Mouse (Mus musculus) lung, postnatal 0 days (tissue): ENCODE measurements around the gene Ankfn1. TPM values are rescaled to one million over a fixed set of nuclear protein-coding genes. Genes with fewer than 3 reads are reported as not detected.

Experiments used
- ATAC-seq: fragments of 200-750 bp; cut with Nextera tagmentation; 2 replicates; pipeline ENCODE4 v1.8.0; 2017; ENCODE audit warnings: moderate library complexity
- DNase-seq: peaks from one replicate; pipeline ENCODE4 v3.0.0-alpha.2; 2016; ENCODE audit warnings: low spot score
- H3K27ac ChIP-seq: fragments of 300-500 bp; sonication (generic); 2 replicates; pipeline ENCODE4 v1.5.1; 2014; ENCODE audit warnings: antibody characterized with exemption, mild to moderate bottlenecking, low read length, mixed read lengths
- H3K27me3 ChIP-seq: fragments of 300-500 bp; sonication (generic); replicated peaks from 2 replicates; pipeline ENCODE4 v1.6.1; 2014; ENCODE audit warnings: low read length, mixed read lengths; ENCODE audit not compliant: insufficient read depth
- H3K36me3 ChIP-seq: fragments of 300-500 bp; sonication (generic); 2 replicates; pipeline ENCODE4 v1.6.1; 2014; ENCODE audit warnings: low read length, mixed read lengths; ENCODE audit not compliant: insufficient read depth
- H3K4me1 ChIP-seq: fragments of 300-500 bp; sonication (generic); 2 replicates; pipeline ENCODE4 v1.6.1; 2014; ENCODE audit warnings: antibody characterized with exemption, low read depth, low read length, mixed read lengths; ENCODE audit not compliant: insufficient read depth
- H3K4me2 ChIP-seq: fragments of 300-500 bp; sonication (generic); replicated peaks from 2 replicates; pipeline ENCODE4 v1.6.1; 2014; ENCODE audit warnings: low read depth, mild to moderate bottlenecking, low read length, moderate library complexity, mixed read lengths
- H3K4me3 ChIP-seq: fragments of 300-500 bp; sonication (generic); 2 replicates; pipeline ENCODE4 v1.5.1; 2014; ENCODE audit warnings: low read depth, low read length
- H3K9ac ChIP-seq: fragments of 300-500 bp; sonication (generic); replicated peaks from 2 replicates; pipeline ENCODE4 v1.6.1; 2014; ENCODE audit warnings: low read depth, mild to moderate bottlenecking
- H3K9me3 ChIP-seq: fragments of 300-500 bp; sonication (generic); 2 replicates; pipeline ENCODE4 v1.6.1; 2016; ENCODE audit warnings: low read length, mixed read lengths
- CTCF ChIP-seq: IDR thresholded peaks from 2 replicates; pipeline ENCODE4 v1.5.1; 2016; ENCODE audit warnings: antibody characterized with exemption, mild to moderate bottlenecking
- EP300 ChIP-seq: IDR thresholded peaks from 2 replicates; pipeline ENCODE4 v1.6.1; 2016; ENCODE audit warnings: antibody characterized with exemption, mild to moderate bottlenecking, control low read depth
- WGBS: fragments of 180-500 bp; shearing (Covaris S2); extraction: QIAGEN DNeasy Blood & Tissue Kit; methylation state at CpG from one replicate; pipeline ENCODE4 v1.1.7; 2014; 5-methylcytosine and 5-hydroxymethylcytosine counted together
- polyA plus RNA-seq: library from polyadenylated mRNA; unstranded; fragments of >200 nt; fragmentation: Nextera tagmentation; extraction: Ambion mirVana; gene quantifications from 2 replicates; pipeline ENCODE4 v1.2.1, GENCODE M21; 2015

Gene Ankfn1
- polyA plus RNA-seq, 1 experiment from 2014 or later, result 0.85 TPM

- H3K4me2 ChIP-seq, result no peak overlapping the region
- H3K9ac ChIP-seq, result no peak overlapping the region
- DNase-seq (no peak), ATAC-seq (no peak)
- 72% methylated on average over 10 of the region's 10 CpGs for WGBS
- no peak overlapping the region for H3K27ac ChIP-seq
- no peaks in the 10 kb centered on the region for H3K9me3 ChIP-seq
- no peaks in the 10 kb centered on the region for H3K4me1 ChIP-seq
- H3K36me3 ChIP-seq, result no peaks in the 10 kb centered on the region
- H3K27me3 ChIP-seq, result no peaks in the 10 kb centered on the region
- TF ChIP-seq CTCF (no peak), EP300 (no peak)
- no peak overlapping the region for H3K4me3 ChIP-seq
Measured at GRCm38 (mm10) chr11:89733973-89734693, 43.3 kb downstream of the Ankfn1 start.

GRCm38 (mm10) chr11:89733526-89733925, 43.9 kb downstream of the Ankfn1 start:
- DNase-seq (peak; percentile 16), ATAC-seq (peak; percentile 26; the same call in 1 of the 2 replicates)
- no peak overlapping the region for H3K4me2 ChIP-seq
- H3K27me3 ChIP-seq, result no peaks in the 10 kb centered on the region
- TF ChIP-seq CTCF, result no peak
- no peak for TF ChIP-seq EP300
- no peak overlapping the region for H3K9ac ChIP-seq
- H3K4me1 ChIP-seq, result no peaks in the 10 kb centered on the region
- H3K9me3 ChIP-seq, result no peaks in the 10 kb centered on the region
- 58% methylated on average over 7 of the region's 7 CpGs for WGBS
- H3K36me3 ChIP-seq, result no peaks in the 10 kb centered on the region
- no peak overlapping the region for H3K4me3 ChIP-seq
- no peak overlapping the region for H3K27ac ChIP-seq

- peak; percentile 74 for DNase-seq
- Histone ChIP-seq H3K4me2 (no peak overlapping the region), H3K4me1 (no peaks in the 10 kb centered on the region), H3K27ac (no peak overlapping the region), H3K36me3 (no peaks in the 10 kb centered on the region), H3K9me3 (no peaks in the 10 kb centered on the region), H3K4me3 (no peak overlapping the region), H3K9ac (no peak overlapping the region), H3K27me3 (no peaks in the 10 kb centered on the region)
- no peak for ATAC-seq
- 14% methylated on average over 5 of the region's 5 CpGs for WGBS
- peak; percentile 96 for TF ChIP-seq CTCF
- TF ChIP-seq EP300, result no peak
Measured at GRCm38 (mm10) chr11:89720847-89721246, 56.6 kb downstream of the Ankfn1 start.

- H3K36me3 ChIP-seq, result no peaks in the 10 kb centered on the region
- no peaks in the 10 kb centered on the region for H3K9me3 ChIP-seq
- no peak overlapping the region for H3K4me2 ChIP-seq
- WGBS, result 79% methylated on average over 14 of the region's 14 CpGs
- no peak overlapping the region for H3K27ac ChIP-seq
- no peak for ATAC-seq
- H3K4me1 ChIP-seq, result no peaks in the 10 kb centered on the region
- H3K9ac ChIP-seq, result no peak overlapping the region
- TF ChIP-seq EP300, result no peak
- TF ChIP-seq CTCF, result no peak
- H3K27me3 ChIP-seq, result no peaks in the 10 kb centered on the region
- DNase-seq, result no peak
- H3K4me3 ChIP-seq, result no peak overlapping the region
Measured at GRCm38 (mm10) chr11:89718491-89718982, 58.9 kb downstream of the Ankfn1 start.

GRCm38 (mm10) chr11:89716351-89716750, 61.1 kb downstream of the Ankfn1 start:
- TF ChIP-seq EP300, result no peak
- TF ChIP-seq CTCF, result no peak
- H3K9ac ChIP-seq, result no peak overlapping the region
- no peak overlapping the region for H3K4me2 ChIP-seq
- H3K4me1 ChIP-seq, result no peaks in the 10 kb centered on the region
- H3K36me3 ChIP-seq, result no peaks in the 10 kb centered on the region
- DNase-seq, result no peak
- WGBS, result 87% methylated on average over 7 of the region's 7 CpGs
- H3K27ac ChIP-seq, result no peak overlapping the region
- no peaks in the 10 kb centered on the region for H3K9me3 ChIP-seq
- H3K4me3 ChIP-seq, result no peak overlapping the region
- H3K27me3 ChIP-seq, result no peaks in the 10 kb centered on the region
- no peak for ATAC-seq

- ATAC-seq (no peak), DNase-seq (no peak)
- no peak overlapping the region for H3K9ac ChIP-seq
- H3K36me3 ChIP-seq, result no peaks in the 10 kb centered on the region
- 90% methylated on average over 7 of the region's 7 CpGs for WGBS
- no peaks in the 10 kb centered on the region for H3K4me1 ChIP-seq
- no peak overlapping the region for H3K4me3 ChIP-seq
- no peak for TF ChIP-seq EP300
- TF ChIP-seq CTCF, result no peak
- no peaks in the 10 kb centered on the region for H3K27me3 ChIP-seq
- no peak overlapping the region for H3K4me2 ChIP-seq
- H3K27ac ChIP-seq, result no peak overlapping the region
- no peaks in the 10 kb centered on the region for H3K9me3 ChIP-seq
Measured at GRCm38 (mm10) chr11:89708526-89708925, 68.9 kb downstream of the Ankfn1 start.
